Mouse (Mus musculus) myocyte (in vitro differentiated cells): ENCODE results near the gene Ttc28. TPM values are rescaled to one million over a fixed set of nuclear protein-coding genes. Genes with fewer than 3 reads are reported as not detected.

Experiments
- H3K27me3 ChIP-seq: one replicate; pipeline ENCODE4 v1.6.1; 2011; ENCODE audit not compliant: control insufficient read depth, insufficient read depth, insufficient read length
- H3K36me3 ChIP-seq: one replicate; pipeline ENCODE4 v1.6.1; 2011; ENCODE audit not compliant: control insufficient read depth, insufficient read depth
- H3K4me2 ChIP-seq: one replicate; pipeline ENCODE4 v1.6.1; 2011; ENCODE audit warnings: low read depth, control low read depth
- H3K4me3 ChIP-seq: one replicate; pipeline ENCODE4 v1.5.1; 2011; ENCODE audit warnings: mild to moderate bottlenecking, control low read depth, moderate library complexity
- H3K79me2 ChIP-seq: one replicate; pipeline ENCODE4 v1.6.1; 2011; ENCODE audit not compliant: control insufficient read depth, insufficient read depth
- H3ac ChIP-seq: one replicate; pipeline ENCODE4 v1.6.1; 2011; ENCODE audit not compliant: control insufficient read depth, insufficient read length
- CEBPB ChIP-seq: IDR thresholded peaks from 2 replicates; pipeline ENCODE4 v1.6.1; 2011; ENCODE audit warnings: mild to moderate bottlenecking, moderate library complexity; ENCODE audit not compliant: poor library complexity, insufficient read depth, severe bottlenecking
- E2F4 ChIP-seq: IDR thresholded peaks from one replicate; pipeline ENCODE4 v1.6.1; 2011; ENCODE audit warnings: mild to moderate bottlenecking, control low read depth, moderate library complexity; ENCODE audit not compliant: insufficient read depth
- MAX ChIP-seq: IDR thresholded peaks from one replicate; pipeline ENCODE4 v1.6.1; 2011; ENCODE audit warnings: low read depth, mild to moderate bottlenecking, control low read depth
- MYOD1 ChIP-seq, 3 experiments: IDR thresholded peaks; one replicate each; pipeline ENCODE4 v1.6.1; 2011; ENCODE audit warnings: control low read depth in 2 of 3, low read depth in 2 of 3, mild to moderate bottlenecking in 2 of 3, moderate library complexity in 1 of 3; ENCODE audit not compliant: insufficient read length in 2 of 3, control insufficient read depth in 1 of 3
- MYOG ChIP-seq, 3 experiments: IDR thresholded peaks; one replicate each; pipeline ENCODE4 v1.6.1; 2011; ENCODE audit warnings: control low read depth in 2 of 3, low read depth in 2 of 3, mild to moderate bottlenecking in 2 of 3; ENCODE audit not compliant: insufficient read length in 2 of 3, control insufficient read depth in 1 of 3, insufficient read depth in 1 of 3
- POLR2A ChIP-seq: IDR thresholded peaks from one replicate; pipeline ENCODE4 v1.6.1; 2011; ENCODE audit warnings: low read depth, mild to moderate bottlenecking, control low read depth, moderate library complexity; ENCODE audit not compliant: insufficient read length
- POLR2AphosphoS2 ChIP-seq: IDR thresholded peaks from one replicate; pipeline ENCODE4 v1.6.1; 2011; ENCODE audit warnings: low read depth, control low read depth; ENCODE audit not compliant: insufficient read length
- REST ChIP-seq: IDR thresholded peaks from one replicate; pipeline ENCODE4 v1.6.1; 2011; ENCODE audit warnings: mild to moderate bottlenecking, control low read depth, moderate library complexity; ENCODE audit not compliant: insufficient read depth, insufficient read length
- SRF ChIP-seq: IDR thresholded peaks from one replicate; pipeline ENCODE4 v1.6.1; 2011; ENCODE audit warnings: low read depth; ENCODE audit not compliant: control insufficient read depth, insufficient read length
- TCF12 ChIP-seq: IDR thresholded peaks from one replicate; pipeline ENCODE4 v1.6.1; 2011; ENCODE audit warnings: mild to moderate bottlenecking, control low read depth; ENCODE audit not compliant: poor library complexity, insufficient read depth, severe bottlenecking
- TCF3 ChIP-seq: IDR thresholded peaks from one replicate; pipeline ENCODE4 v1.6.1; 2011; ENCODE audit warnings: low read depth, control low read depth; ENCODE audit not compliant: insufficient read length
- USF1 ChIP-seq: IDR thresholded peaks from one replicate; pipeline ENCODE4 v1.6.1; 2011; ENCODE audit warnings: low read depth, mild to moderate bottlenecking, control low read depth, moderate library complexity
- polyA plus RNA-seq: library from polyadenylated mRNA; unstranded; fragments of >200 nt; fragmentation: generic; extraction: Trizol; gene quantifications from one replicate; pipeline ENCODE4 v1.2.1, GENCODE M21; 2012; ENCODE audit warnings: missing spikeins

The Ttc28 gene
- polyA plus RNA-seq, 1 experiment: 8.5 TPM

DNA sequence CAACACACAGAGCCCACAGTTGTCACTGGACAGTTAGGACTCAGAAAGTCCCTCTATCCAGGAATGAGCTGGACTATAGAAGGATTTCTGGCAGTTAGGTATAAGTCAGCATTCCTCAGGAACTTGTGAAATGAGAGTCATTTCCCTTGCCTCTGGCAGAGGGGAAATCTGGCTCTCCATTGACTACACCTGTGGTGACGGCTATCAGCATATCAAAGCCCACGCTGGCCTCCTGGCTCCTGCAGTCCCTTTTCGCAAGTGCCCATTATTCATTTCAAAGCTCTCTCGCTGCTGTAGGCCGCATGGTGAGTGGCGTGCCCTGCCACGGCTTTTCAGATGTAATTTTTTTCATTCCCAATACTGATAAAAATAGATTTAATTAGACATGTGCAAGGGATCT lies 164.6 kb downstream of the Ttc28 start:
- TF ChIP-seq MAX (no peak), TCF12 (no peak), MYOD1 (IDR thresholded peaks at IDR 0.05; ENCODE audit: control insufficient read depth in 1 of 3, insufficient read length in 2 of 3, low read depth in 2 of 3) (no peak), MYOG (IDR thresholded peaks at IDR 0.05; ENCODE audit: control insufficient read depth in 1 of 3, insufficient read depth in 1 of 3, insufficient read length in 2 of 3, low read depth in 2 of 3) (no peak), USF1 (no peak), SRF (no peak), POLR2A (no peak), E2F4 (no peak)
- H3ac ChIP-seq: no peak overlapping the region
- H3K79me2 ChIP-seq: no peaks in the 10 kb centered on the region
- no peak overlapping the region for H3K4me2 ChIP-seq
- no peaks in the 10 kb centered on the region for H3K36me3 ChIP-seq
- H3K4me3 ChIP-seq: no peak overlapping the region
- H3K27me3 ChIP-seq: no peaks in the 10 kb centered on the region

DNA sequence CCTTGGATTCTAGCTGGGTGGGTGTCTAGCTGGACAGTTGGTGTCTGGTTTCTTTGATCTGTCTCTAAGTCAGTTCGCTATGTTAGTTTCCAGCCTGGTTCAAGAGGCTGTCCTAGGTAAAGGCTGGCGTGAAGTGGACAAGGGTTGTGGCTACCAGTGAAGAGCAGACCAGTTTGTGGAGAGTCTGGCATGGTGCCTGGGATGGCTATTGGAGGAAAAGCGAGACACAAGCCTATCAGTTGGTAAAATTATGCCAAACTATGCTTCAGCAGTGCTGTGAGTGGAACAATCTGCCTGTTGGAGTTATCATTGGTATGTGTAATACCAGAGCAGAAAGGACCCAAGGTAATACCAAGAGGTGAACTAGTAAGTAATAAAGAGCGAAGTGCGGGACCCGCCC lies 166.8 kb downstream of the Ttc28 start:
- TF ChIP-seq SRF (no peak), TCF12 (no peak), TCF3 (no peak)
- no peaks in the 10 kb centered on the region for H3K79me2 ChIP-seq
- H3K4me3 ChIP-seq: no peak overlapping the region
- no peak overlapping the region for H3ac ChIP-seq
- no peak overlapping the region for H3K4me2 ChIP-seq
- no peaks in the 10 kb centered on the region for H3K36me3 ChIP-seq
- H3K27me3 ChIP-seq: no peaks in the 10 kb centered on the region

- H3K27me3 ChIP-seq: no peaks in the 10 kb centered on the region
Observed at GRCm38 (mm10) chr5:111046841-111047476, 167.4 kb downstream of the Ttc28 start.

DNA sequence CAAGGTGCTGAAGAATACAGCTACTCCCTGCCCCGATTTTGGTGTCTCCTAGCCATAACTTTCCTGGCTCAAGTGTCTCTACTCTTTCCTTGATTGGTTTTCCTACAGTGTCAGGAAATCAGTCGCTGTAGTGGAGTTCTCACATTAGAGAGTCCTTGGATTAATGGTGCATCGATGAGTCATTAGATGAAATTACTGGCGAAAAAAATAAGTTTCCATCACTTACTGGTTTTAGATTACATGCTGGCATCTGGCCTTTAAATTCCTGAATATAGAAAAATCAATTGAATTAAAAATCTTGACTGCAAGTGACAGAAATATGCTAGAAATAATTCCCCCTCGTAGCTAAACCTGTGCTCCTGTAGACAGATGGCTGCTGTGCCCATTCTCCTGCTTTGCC lies 168.4 kb downstream of the Ttc28 start:
- TF ChIP-seq E2F4 (no peak), TCF3 (no peak), CEBPB (no peak), POLR2A (no peak), MYOD1 (IDR thresholded peaks at IDR 0.05; ENCODE audit: control insufficient read depth in 1 of 3, insufficient read length in 2 of 3, low read depth in 2 of 3) (no peak), USF1 (no peak), SRF (no peak), REST (no peak), TCF12 (no peak), MYOG (IDR thresholded peaks at IDR 0.05; ENCODE audit: control insufficient read depth in 1 of 3, insufficient read depth in 1 of 3, insufficient read length in 2 of 3, low read depth in 2 of 3) (no peak), MAX (no peak), POLR2AphosphoS2 (no peak)
- no peaks in the 10 kb centered on the region for H3K27me3 ChIP-seq
- no peaks in the 10 kb centered on the region for H3K36me3 ChIP-seq
- H3ac ChIP-seq: no peak overlapping the region
- H3K4me2 ChIP-seq: peak overlapping the region; percentile 9
- no peaks in the 10 kb centered on the region for H3K79me2 ChIP-seq
- H3K4me3 ChIP-seq: no peak overlapping the region

More at GRCm38 (mm10) chr5:111046841-111047476, 167.4 kb downstream of the Ttc28 start:
- H3K79me2 ChIP-seq: no peaks in the 10 kb centered on the region
- no peak overlapping the region for H3ac ChIP-seq
- no peaks in the 10 kb centered on the region for H3K36me3 ChIP-seq
- H3K4me3 ChIP-seq: no peak overlapping the region
- H3K4me2 ChIP-seq: no peak overlapping the region
- TF ChIP-seq POLR2A: no peak

DNA sequence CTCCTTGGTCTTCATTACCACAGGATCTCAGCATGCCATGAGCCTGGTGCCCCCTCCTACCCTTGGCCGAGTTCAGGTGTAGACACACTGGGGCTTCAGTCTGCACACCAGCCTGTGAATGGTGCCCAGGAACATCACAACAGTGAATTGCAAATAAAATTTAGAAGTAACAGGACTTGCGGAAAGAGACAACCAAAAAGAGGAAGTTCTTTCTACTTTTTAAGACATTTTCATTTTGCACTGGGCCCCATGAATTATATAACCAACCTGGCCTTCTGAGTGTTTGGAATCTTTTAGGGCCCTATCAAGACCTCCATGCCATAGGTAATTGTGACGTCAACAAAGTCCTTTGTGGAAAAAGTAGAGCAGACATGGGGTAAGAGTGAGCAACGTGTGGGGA lies 170.0 kb downstream of the Ttc28 start:
- H3K27me3 ChIP-seq: no peaks in the 10 kb centered on the region
- H3K36me3 ChIP-seq: no peaks in the 10 kb centered on the region
- TF ChIP-seq SRF (no peak), REST (no peak), MAX (no peak), POLR2A (no peak), CEBPB (no peak), MYOD1 (IDR thresholded peaks at IDR 0.05; ENCODE audit: control insufficient read depth in 1 of 3, insufficient read length in 2 of 3, low read depth in 2 of 3) (no peak), E2F4 (no peak), POLR2AphosphoS2 (no peak), TCF12 (no peak), MYOG (IDR thresholded peaks at IDR 0.05; ENCODE audit: control insufficient read depth in 1 of 3, insufficient read depth in 1 of 3, insufficient read length in 2 of 3, low read depth in 2 of 3) (no peak), TCF3 (no peak), USF1 (no peak)
- H3K4me3 ChIP-seq: no peak overlapping the region
- H3K4me2 ChIP-seq: no peak overlapping the region
- H3K79me2 ChIP-seq: no peaks in the 10 kb centered on the region
- H3ac ChIP-seq: no peak overlapping the region
